Mouse (Mus musculus): Measurements from ENCODE around the gene Ccna2. TPM values are rescaled to one million over a fixed set of nuclear protein-coding genes. Genes with fewer than 3 reads are reported as not detected.
A peak's percentile ranks its signal among the peaks of the same experiment; 100 is the strongest.

Gene Ccna2
- polyA plus RNA-seq, 1 experiment: 45.0 TPM

DNA sequence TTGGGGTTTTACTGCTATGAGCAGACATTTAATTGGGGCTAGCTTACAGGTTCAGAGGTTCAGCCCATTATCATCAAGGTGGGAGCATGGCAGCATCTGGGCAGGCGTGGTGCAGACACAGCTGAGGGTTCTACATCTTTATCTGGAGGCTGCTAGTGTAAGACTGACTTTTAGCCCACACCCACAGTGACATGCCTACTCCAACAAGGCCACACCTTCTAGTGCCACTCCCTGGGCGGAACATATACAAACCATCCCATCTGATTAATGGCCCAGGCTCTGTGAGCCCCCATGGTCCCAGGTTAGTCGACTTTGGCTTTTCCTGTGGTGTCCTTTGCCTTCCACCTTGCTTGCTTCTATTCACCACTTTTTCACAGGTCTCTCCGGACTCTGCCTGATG lies 12.3 kb downstream of the Ccna2 start:
- no peak for TF ChIP-seq POLR2A (IDR thresholded peaks at IDR 0.05; ENCODE audit: borderline replicate concordance, extremely low read depth, insufficient read depth, insufficient read length, poor library complexity, severe bottlenecking)
- TF ChIP-seq CTCF (IDR thresholded peaks at IDR 0.05; ENCODE audit: borderline replicate concordance, extremely low read depth, insufficient read depth, insufficient read length): no peak

DNA sequence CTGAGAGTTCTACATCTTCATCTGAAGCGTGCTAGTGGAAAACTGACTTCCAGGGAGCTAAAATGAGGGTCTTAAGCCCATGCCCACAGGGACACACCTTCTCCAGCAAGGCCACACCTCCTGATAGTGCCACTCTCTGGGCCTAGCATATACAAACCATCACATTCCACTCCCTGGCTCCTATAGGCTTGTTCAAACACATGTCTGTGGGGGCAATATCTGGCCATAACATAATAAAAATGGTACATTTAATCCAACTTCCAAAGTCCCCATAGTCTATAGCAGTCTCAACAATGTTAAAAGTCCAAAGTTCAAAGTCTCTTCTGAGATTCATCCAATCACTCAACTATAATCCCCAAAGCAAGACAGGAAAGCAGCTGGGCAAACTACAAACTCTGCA lies 14.3 kb downstream of the Ccna2 start:
- TF ChIP-seq POLR2A (IDR thresholded peaks at IDR 0.05; ENCODE audit: borderline replicate concordance, extremely low read depth, insufficient read depth, insufficient read length, poor library complexity, severe bottlenecking) (no peak), CTCF (IDR thresholded peaks at IDR 0.05; ENCODE audit: borderline replicate concordance, extremely low read depth, insufficient read depth, insufficient read length) (no peak)
- DNase-seq (ENCODE audit: low read depth): no peak

More for the DNA sequence above, 12.3 kb downstream of the Ccna2 start:
- DNase-seq (ENCODE audit: low read depth): no peak

DNA sequence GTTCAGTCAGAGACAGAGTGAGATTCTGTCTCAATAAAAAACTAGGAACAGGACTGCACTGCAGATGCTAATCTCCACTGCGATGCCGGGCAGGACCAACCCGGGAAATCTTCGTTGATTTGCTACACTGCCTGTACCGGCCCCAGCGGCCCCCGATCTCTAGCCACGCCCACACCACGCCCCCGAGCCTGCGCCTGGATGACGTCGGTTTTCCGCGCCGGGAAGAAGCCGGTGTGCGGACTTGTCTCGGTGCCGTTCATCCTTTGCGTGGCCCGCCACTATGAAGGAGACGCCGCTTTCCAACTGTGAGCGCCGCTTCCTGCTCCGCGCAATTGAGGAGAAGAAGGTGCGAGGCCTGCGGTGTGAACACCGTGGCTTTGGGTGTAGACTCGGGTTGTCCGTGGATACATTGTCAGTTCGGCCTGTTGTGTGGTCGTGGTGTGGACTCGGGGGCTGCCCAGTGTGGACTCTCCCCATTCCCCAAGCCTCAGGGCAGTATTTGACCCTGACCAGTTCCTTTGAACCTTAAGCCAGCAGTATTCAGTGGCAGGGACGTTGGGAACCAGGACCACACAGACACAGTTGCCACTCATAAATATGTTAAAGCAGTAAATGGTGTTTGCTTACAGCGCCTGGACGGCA lies 19.4 kb downstream of the Ccna2 start, which contains the start of gene Exosc9:
Gene Exosc9, plus strand, starts transcription at position 201 of the 642 bp plus-strand sequence.
- peak; percentile 97 for DNase-seq (ENCODE audit: low read depth)
- TF ChIP-seq CTCF (IDR thresholded peaks at IDR 0.05; ENCODE audit: borderline replicate concordance, extremely low read depth, insufficient read depth, insufficient read length): no peak
- TF ChIP-seq POLR2A (IDR thresholded peaks at IDR 0.05; ENCODE audit: borderline replicate concordance, extremely low read depth, insufficient read depth, insufficient read length, poor library complexity, severe bottlenecking): peak; percentile 63; the same call in 1 of the 2 replicates

DNA sequence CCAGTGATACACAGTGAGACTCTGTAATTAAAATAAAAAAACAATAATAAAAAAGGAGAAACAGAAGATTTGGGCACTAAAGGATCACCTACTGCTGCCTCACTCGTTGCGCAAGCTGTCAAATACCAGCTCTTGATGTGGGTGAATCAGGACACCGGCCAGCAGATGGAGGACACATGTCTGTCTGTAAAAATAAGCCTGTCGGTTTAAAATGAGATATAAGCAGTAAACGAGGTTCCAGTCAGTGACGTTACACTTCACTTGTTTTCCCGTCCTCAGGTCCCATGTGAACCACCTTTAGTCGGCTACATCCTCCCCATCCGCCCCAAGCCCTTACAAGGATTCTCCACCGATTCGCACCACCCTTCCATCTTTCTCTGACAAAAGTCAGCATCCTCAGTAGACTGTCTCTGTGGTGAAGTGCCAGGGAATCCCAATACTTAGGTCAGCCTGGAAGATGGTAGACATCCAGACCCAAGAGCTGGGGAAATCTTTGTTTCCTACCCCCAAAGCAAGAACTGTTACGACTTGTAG lies 20.0 kb downstream of the Ccna2 start:
- no peak for TF ChIP-seq POLR2A (IDR thresholded peaks at IDR 0.05; ENCODE audit: borderline replicate concordance, extremely low read depth, insufficient read depth, insufficient read length, poor library complexity, severe bottlenecking)
- no peak for DNase-seq (ENCODE audit: low read depth)

DNA sequence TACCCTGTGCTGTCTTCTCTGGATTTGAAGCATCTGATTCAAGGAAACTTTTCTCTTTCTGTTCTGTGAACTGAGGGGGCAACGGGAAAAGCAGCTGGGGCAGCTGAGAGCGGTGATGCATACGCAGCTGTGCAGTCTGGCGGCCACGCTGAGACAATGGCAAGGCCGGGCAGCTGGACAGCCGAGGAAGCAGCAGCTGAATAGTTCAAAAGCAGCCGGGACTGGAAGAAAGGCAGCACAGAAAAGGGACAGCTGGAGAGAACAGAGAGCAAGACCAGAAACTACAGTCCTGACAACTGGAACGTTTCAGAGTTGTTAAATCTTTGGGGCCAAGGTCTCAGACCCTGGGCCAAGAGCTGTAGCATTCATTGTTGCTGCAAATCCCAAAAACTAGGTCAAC lies 20.6 kb downstream of the Ccna2 start:
- peak; percentile 78 for DNase-seq (ENCODE audit: low read depth)
- TF ChIP-seq CTCF (IDR thresholded peaks at IDR 0.05; ENCODE audit: borderline replicate concordance, extremely low read depth, insufficient read depth, insufficient read length) (no peak), POLR2A (IDR thresholded peaks at IDR 0.05; ENCODE audit: borderline replicate concordance, extremely low read depth, insufficient read depth, insufficient read length, poor library complexity, severe bottlenecking) (no peak)

DNA sequence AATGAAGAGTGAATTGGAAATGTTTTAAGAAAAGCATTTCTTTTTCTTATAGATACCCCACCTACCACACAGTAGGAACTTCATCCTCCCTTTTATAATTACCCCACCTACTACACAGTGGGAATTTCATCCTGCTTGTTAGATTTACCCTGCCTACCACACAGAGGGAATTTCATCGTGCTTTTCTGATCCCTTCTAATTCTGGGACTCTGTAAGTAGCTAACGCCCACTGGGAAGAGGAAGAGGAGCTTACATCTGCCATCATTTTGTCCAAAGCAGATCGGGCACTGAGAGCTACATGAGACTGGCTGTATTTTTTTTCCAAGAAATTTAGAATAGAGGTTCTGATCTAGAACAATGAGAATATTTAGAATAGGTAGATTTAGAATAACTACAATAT lies 27.0 kb downstream of the Ccna2 start:
- TF ChIP-seq CTCF (IDR thresholded peaks at IDR 0.05; ENCODE audit: borderline replicate concordance, extremely low read depth, insufficient read depth, insufficient read length): no peak
- TF ChIP-seq POLR2A (IDR thresholded peaks at IDR 0.05; ENCODE audit: borderline replicate concordance, extremely low read depth, insufficient read depth, insufficient read length, poor library complexity, severe bottlenecking): no peak
- no peak for DNase-seq (ENCODE audit: low read depth)

DNA sequence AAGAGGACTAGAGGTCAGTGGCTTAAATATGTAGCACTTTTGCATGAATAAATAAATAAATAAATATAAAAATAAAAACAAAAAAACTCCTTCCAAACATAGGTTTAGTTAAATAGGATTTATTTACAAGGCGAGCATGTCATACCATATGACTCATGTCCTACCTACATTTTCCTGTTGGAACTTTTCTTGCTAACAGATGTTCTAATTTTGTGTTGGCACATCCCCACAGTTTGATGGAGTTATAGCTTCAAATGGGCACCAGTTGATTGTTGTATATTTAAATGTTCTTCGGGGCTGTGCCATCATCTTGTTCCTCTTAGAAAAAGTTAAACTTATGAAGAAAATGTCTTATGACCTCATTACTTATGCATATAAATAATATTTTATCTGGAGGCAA lies 30.6 kb downstream of the Ccna2 start:
- no peak for DNase-seq (ENCODE audit: low read depth)
- TF ChIP-seq CTCF (IDR thresholded peaks at IDR 0.05; ENCODE audit: borderline replicate concordance, extremely low read depth, insufficient read depth, insufficient read length) (no peak), POLR2A (IDR thresholded peaks at IDR 0.05; ENCODE audit: borderline replicate concordance, extremely low read depth, insufficient read depth, insufficient read length, poor library complexity, severe bottlenecking) (no peak)

DNA sequence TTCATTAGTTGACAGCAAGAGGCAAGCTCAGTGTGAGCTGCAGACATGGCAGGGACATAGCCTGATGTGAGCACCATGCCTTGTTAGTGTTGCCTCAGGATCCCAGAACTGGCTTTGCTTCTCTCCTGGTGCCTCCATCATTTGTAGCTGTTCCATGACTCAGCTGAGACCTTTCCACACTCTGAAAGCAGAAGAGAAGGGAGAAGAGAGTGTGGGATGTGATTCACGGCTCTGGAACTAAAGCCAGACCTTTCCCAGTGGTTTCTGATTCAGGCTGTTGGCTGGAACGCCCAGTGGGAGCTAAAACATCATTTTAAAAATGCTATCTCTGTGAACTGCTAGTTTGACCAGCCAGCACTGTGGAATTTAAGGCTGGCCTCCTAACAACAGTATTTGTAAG lies 31.2 kb downstream of the Ccna2 start:
- no peak for DNase-seq (ENCODE audit: low read depth)
- TF ChIP-seq CTCF (IDR thresholded peaks at IDR 0.05; ENCODE audit: borderline replicate concordance, extremely low read depth, insufficient read depth, insufficient read length): no peak
- no peak for TF ChIP-seq POLR2A (IDR thresholded peaks at IDR 0.05; ENCODE audit: borderline replicate concordance, extremely low read depth, insufficient read depth, insufficient read length, poor library complexity, severe bottlenecking)

DNA sequence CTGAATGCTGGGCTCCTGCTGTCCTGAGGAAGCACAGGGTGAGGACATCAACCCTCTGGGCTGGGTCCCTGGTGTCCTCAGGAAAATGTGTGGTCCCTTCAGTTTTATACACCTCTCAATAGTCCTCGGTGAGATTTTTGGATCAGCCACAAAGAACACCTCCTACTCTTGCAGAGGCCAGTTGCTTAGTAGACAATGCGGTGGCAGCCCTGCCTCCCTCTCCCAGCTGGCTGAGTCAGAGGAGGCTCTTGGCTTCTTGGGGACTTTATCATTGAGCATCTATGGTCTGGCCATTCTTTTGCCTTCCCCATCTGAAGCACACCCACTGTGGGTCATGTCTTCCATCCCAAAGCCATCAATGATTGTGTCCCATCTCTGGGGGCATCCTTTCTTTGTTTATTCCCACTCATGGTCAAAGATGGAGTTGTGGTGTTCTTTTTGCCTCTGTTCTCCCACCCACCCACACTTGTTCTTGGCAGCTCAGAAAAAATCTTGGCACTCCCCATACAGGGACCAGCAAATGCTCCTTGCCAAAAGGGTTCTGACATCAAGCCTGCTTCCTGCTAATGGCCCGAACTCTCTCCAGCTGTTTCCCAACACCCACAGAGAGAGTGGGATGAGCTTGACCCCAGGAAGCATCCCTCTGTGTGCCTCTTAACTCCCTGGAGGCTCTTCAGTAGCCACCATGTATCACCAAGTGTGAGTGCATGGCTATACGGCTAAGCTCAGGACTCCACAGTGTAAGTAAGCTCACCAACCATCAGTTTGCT lies 34.1 kb downstream of the Ccna2 start:
- DNase-seq (ENCODE audit: low read depth): no peak
- TF ChIP-seq CTCF (IDR thresholded peaks at IDR 0.05; ENCODE audit: borderline replicate concordance, extremely low read depth, insufficient read depth, insufficient read length) (no peak), POLR2A (IDR thresholded peaks at IDR 0.05; ENCODE audit: borderline replicate concordance, extremely low read depth, insufficient read depth, insufficient read length, poor library complexity, severe bottlenecking) (no peak)

DNA sequence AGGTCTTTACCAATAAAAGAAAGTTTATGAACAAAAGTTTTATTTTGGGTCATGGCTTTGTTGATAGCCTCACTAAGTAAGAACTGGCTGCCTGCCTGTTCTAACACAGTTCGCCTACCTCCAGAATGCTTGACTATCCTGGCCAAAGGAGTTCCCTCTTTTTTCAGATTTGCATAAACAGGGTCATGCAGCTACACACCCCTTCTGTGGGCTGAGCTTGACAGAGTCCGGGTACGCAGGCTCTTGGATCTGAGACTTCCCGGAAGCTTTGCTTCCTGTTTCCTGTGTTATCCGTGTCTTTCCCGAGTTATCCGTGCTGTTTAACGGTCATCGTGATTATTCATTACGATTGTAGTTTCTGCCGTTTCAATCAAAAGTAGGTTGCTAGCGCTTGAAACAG lies 35.9 kb downstream of the Ccna2 start:
- TF ChIP-seq POLR2A (IDR thresholded peaks at IDR 0.05; ENCODE audit: borderline replicate concordance, extremely low read depth, insufficient read depth, insufficient read length, poor library complexity, severe bottlenecking): no peak
- no peak for TF ChIP-seq CTCF (IDR thresholded peaks at IDR 0.05; ENCODE audit: borderline replicate concordance, extremely low read depth, insufficient read depth, insufficient read length)
- no peak for DNase-seq (ENCODE audit: low read depth)

DNA sequence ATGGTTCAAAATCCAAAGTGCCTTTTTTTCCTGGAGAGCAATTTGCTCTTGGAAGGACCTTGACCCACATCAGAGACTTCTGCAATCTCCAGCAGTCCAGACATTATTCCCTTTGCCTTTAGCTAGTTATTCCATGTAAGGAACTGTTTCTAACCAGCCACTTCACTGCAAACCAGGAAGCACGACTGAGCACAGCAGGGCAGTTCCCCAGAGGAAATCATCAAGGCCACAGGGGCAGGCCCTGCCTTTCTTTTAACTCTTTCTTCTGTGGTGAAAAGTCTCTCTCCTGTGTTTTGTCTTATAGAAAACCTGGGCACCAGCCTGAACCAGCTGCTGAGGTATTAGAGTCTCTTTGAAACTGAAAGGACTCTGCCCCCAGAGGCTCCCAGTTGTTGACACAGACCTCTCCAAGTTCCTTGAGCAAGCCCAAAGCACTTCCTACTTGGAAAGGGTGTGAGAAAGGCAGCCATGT lies 38.7 kb downstream of the Ccna2 start:
- peak; percentile 14 for DNase-seq (ENCODE audit: low read depth)
- TF ChIP-seq CTCF (IDR thresholded peaks at IDR 0.05; ENCODE audit: borderline replicate concordance, extremely low read depth, insufficient read depth, insufficient read length) (no peak), POLR2A (IDR thresholded peaks at IDR 0.05; ENCODE audit: borderline replicate concordance, extremely low read depth, insufficient read depth, insufficient read length, poor library complexity, severe bottlenecking) (no peak)

Data from brain, embryonic 14.5 days (tissue).